Mouse (Mus musculus) midbrain, postnatal 0 days (tissue): ENCODE results near the gene Atp6v0a1. TPM values are rescaled to one million over a fixed set of nuclear protein-coding genes. Genes with fewer than 3 reads are reported as not detected.
A peak's percentile ranks its signal among the peaks of the same experiment; 100 is the strongest.

Experiments used
- ATAC-seq: fragments of 200-750 bp; cut with Nextera tagmentation; 2 replicates; pipeline ENCODE4 v1.8.0; 2017; ENCODE audit warnings: moderate number of reproducible peaks, mild to moderate bottlenecking, moderate TSS enrichment, moderate library complexity; ENCODE audit not compliant: low FRiP score
- DNase-seq: peaks from one replicate; pipeline ENCODE4 v3.0.0-alpha.2; 2015; ENCODE audit warnings: low spot score
- H3K27ac ChIP-seq: fragments of 300-500 bp; sonication (generic); 2 replicates; pipeline ENCODE4 v1.5.1; 2014; ENCODE audit warnings: low read depth, mild to moderate bottlenecking, low read length, mixed read lengths
- H3K27me3 ChIP-seq: fragments of 300-500 bp; sonication (generic); 2 replicates; pipeline ENCODE4 v1.6.1; 2014; ENCODE audit warnings: low read length, control low read depth, mixed read lengths; ENCODE audit not compliant: insufficient read depth
- H3K36me3 ChIP-seq: fragments of 300-500 bp; sonication (generic); 2 replicates; pipeline ENCODE4 v1.6.1; 2014; ENCODE audit warnings: low read length, control low read depth, mixed read lengths; ENCODE audit not compliant: insufficient read depth
- H3K4me1 ChIP-seq: fragments of 300-500 bp; sonication (generic); 2 replicates; pipeline ENCODE4 v1.6.1; 2014; ENCODE audit warnings: mild to moderate bottlenecking, control low read depth, antibody characterized with exemption, low read length, mixed read lengths; ENCODE audit not compliant: insufficient read depth
- H3K4me2 ChIP-seq: fragments of 300-500 bp; sonication (generic); 2 replicates; pipeline ENCODE4 v1.6.1; 2014; ENCODE audit warnings: low read depth, mild to moderate bottlenecking, low read length, mixed read lengths; ENCODE audit not compliant: poor library complexity, severe bottlenecking
- H3K4me3 ChIP-seq: fragments of 300-500 bp; sonication (generic); 2 replicates; pipeline ENCODE4 v1.5.1; 2014; ENCODE audit warnings: low read depth, mild to moderate bottlenecking, low read length, moderate library complexity
- H3K9ac ChIP-seq: fragments of 300-500 bp; sonication (generic); replicated peaks from 2 replicates; pipeline ENCODE4 v1.6.1; 2014; ENCODE audit warnings: mild to moderate bottlenecking, low read length, moderate library complexity, mixed read lengths; ENCODE audit not compliant: poor library complexity, severe bottlenecking
- H3K9me3 ChIP-seq: fragments of 300-500 bp; sonication (generic); 2 replicates; pipeline ENCODE4 v1.6.1; 2016; ENCODE audit warnings: low read length, control low read depth
- CTCF ChIP-seq: IDR thresholded peaks from 2 replicates; pipeline ENCODE4 v1.5.1; 2016; ENCODE audit warnings: antibody characterized with exemption, mild to moderate bottlenecking
- WGBS: fragments of 180-500 bp; shearing (Covaris S2); extraction: QIAGEN DNeasy Blood & Tissue Kit; methylation state at CpG from one replicate; pipeline ENCODE4 v1.1.7; 2014; 5-methylcytosine and 5-hydroxymethylcytosine counted together
- polyA plus RNA-seq: library from polyadenylated mRNA; unstranded; fragments of >200 nt; fragmentation: Nextera tagmentation; extraction: Ambion mirVana; gene quantifications from 2 replicates; pipeline ENCODE4 v1.2.1, GENCODE M21; 2015
- total RNA-seq: library from RNA; depleted of rRNA; stranded (reverse); fragments of >200 nt; gene quantifications from 2 replicates; pipeline ENCODE4 v1.2.3, GENCODE M21; 2014

Atp6v0a1 gene
- total and polyA plus RNA-seq, 2 experiments from 2014 or later: 204 to 242 TPM

- ATAC-seq (peak; percentile 90), DNase-seq (peak; percentile 97)
- peak within 1 kb of the TSS; percentile 81 for H3K27ac ChIP-seq
- peak within 1 kb of the TSS; percentile 81 for H3K4me3 ChIP-seq
- WGBS: 1% methylated on average over 50 of the region's 52 CpGs
- H3K36me3 ChIP-seq: peaks cover 40% of the 10 kb centered on the region
- H3K27me3 ChIP-seq: no peaks in the 10 kb centered on the region
- peak within 1 kb of the TSS; percentile 91 for H3K9ac ChIP-seq
- no peak for TF ChIP-seq CTCF
- no peaks in the 10 kb centered on the region for H3K9me3 ChIP-seq
- H3K4me1 ChIP-seq: peaks cover 20% of the 10 kb centered on the region
- H3K4me2 ChIP-seq: peak within 1 kb of the TSS; percentile 88
Observed at GRCm38 (mm10) chr11:101086756-101087681, 77.8 kb downstream of the Atp6v0a1 start, which contains the start of gene Mlx. TSS of gene Mlx (plus strand) at chr11:101087277.

DNA sequence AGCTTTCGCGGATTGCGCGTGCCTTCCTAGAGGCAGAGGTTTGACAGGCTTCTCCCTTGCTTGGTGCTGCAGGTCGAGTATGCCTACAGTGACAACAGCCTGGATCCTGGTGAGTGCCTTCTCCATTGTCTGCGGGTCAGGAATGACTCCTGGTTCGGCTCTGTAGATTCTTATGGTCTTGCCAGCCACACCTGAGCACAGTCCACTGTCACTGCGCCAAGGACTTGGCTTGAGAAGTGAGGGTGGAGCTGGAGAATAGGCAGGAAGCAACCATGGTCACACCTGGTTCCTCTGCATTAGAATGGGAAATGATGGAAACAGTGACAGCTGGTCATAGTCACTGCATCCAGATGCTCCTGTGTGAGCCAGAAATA, 78.4 kb downstream of the Atp6v0a1 start:
- Histone ChIP-seq H3K27me3 (no peaks in the 10 kb centered on the region), H3K27ac (peak overlapping the region; percentile 81), H3K9ac (peak overlapping the region; percentile 91), H3K36me3 (peaks cover 46% of the 10 kb centered on the region), H3K4me3 (peak overlapping the region; percentile 81), H3K9me3 (no peaks in the 10 kb centered on the region), H3K4me2 (peak overlapping the region; percentile 88), H3K4me1 (peaks cover 20% of the 10 kb centered on the region)
- ATAC-seq: no peak
- DNase-seq: peak; percentile 38
- WGBS: 10% methylated on average over 8 of the region's 8 CpGs
- TF ChIP-seq CTCF: no peak

GRCm38 (mm10) chr11:101089931-101090330, 80.7 kb downstream of the Atp6v0a1 start:
- Histone ChIP-seq H3K4me2 (no peak overlapping the region), H3K9ac (no peak overlapping the region), H3K27ac (no peak overlapping the region), H3K27me3 (no peaks in the 10 kb centered on the region), H3K9me3 (no peaks in the 10 kb centered on the region), H3K4me1 (peaks cover 12% of the 10 kb centered on the region), H3K36me3 (peaks cover 51% of the 10 kb centered on the region), H3K4me3 (no peak overlapping the region)
- whole genome bisulfite sequencing: 89% methylated on average over 1 of the region's 1 CpGs
- ATAC-seq (no peak), DNase-seq (no peak)
- no peak for TF ChIP-seq CTCF

GRCm38 (mm10) chr11:101094930-101095313, 85.7 kb downstream of the Atp6v0a1 start:
- TF ChIP-seq CTCF: no peak
- Histone ChIP-seq H3K27me3 (no peaks in the 10 kb centered on the region), H3K9ac (peak overlapping the region; percentile 54), H3K4me1 (no peaks in the 10 kb centered on the region), H3K4me2 (peak overlapping the region; percentile 94), H3K36me3 (peaks cover 62% of the 10 kb centered on the region), H3K9me3 (no peaks in the 10 kb centered on the region), H3K27ac (peak overlapping the region; percentile 77), H3K4me3 (peak overlapping the region; percentile 58)
- DNase-seq (no peak), ATAC-seq (peak; percentile 31)
- under 1% methylated on average over 18 of the region's 18 CpGs for WGBS

DNA sequence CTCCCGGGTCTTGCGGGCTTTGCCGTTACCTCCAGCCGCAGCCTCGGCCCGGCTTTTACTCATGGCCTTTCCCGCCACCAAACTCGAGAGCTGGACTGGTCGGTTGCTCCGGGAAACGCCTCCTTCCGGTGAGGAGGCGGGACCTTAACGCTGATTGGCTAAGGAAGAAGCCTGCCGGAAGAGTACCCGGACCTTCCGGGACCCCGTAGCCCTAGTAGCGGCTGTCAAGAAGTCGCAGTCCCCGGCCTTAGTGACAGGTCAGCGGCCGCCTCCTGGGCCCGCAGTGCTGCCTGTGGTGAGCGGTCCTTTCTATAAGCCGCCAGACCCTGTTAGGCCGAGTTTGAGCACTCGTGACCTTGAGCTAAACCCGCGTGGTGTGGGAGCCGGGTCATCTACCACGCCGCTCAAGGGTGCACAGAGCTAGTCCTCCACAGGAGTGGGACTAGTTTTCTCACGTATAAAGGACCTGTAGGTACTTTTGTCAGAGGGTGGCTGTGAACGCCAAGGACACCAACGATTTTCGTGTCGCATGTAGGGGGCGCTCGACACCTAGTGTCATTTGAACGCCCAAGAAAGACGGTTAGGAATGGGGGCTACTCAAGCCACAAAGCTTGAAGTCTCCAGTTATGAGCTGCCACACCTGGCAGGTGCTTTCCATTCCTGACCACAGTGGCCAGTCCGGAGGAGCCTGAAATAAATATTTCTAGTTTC, 86.2 kb downstream of the Atp6v0a1 start, which contains the start of gene Psmc3ip:
Psmc3ip (minus strand) TSS at position 123 of the 711 bp plus-strand sequence.
- WGBS: under 1% methylated on average over 42 of the region's 43 CpGs
- H3K4me3 ChIP-seq: peak within 1 kb of the TSS; percentile 58
- peak within 1 kb of the TSS; percentile 94 for H3K4me2 ChIP-seq
- peak within 1 kb of the TSS; percentile 77 for H3K27ac ChIP-seq
- H3K9me3 ChIP-seq: no peaks in the 10 kb centered on the region
- H3K4me1 ChIP-seq: no peaks in the 10 kb centered on the region
- no peaks in the 10 kb centered on the region for H3K27me3 ChIP-seq
- peak; percentile 83 for TF ChIP-seq CTCF
- DNase-seq (peak; percentile 97), ATAC-seq (peak; percentile 95)
- peaks cover 61% of the 10 kb centered on the region for H3K36me3 ChIP-seq
- peak within 1 kb of the TSS; percentile 54 for H3K9ac ChIP-seq
